Mouse (Mus musculus) fibroblast of lung, adult 2 months (primary cell): Measurements from ENCODE around the gene Ankrd13b.

Source experiments
- DNase-seq: peaks from one replicate; pipeline ENCODE4 v3.0.0-alpha.2; 2011; ENCODE audit warnings: low read depth

The Ankrd13b gene

DNA sequence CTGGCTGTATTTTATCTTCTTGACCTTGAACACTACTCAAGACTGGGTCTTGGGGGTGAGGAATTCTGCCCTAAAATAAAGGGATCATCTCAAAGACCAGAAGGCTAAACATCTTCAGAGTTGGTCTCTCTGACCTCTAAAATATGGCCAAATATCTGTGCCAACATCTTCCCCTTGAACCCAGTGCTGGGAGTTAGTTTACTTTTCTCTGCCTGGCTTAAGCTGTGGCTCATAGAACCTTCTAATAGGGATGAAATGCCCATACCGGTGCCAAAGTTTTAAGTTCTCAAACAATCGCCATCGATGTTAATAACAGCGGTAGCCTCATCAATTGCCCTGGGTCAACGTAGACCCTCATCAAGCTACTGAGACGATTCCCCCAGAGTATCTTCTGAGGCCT lies 27.6 kb downstream of the Ankrd13b start:
- DNase-seq = no peak

DNA sequence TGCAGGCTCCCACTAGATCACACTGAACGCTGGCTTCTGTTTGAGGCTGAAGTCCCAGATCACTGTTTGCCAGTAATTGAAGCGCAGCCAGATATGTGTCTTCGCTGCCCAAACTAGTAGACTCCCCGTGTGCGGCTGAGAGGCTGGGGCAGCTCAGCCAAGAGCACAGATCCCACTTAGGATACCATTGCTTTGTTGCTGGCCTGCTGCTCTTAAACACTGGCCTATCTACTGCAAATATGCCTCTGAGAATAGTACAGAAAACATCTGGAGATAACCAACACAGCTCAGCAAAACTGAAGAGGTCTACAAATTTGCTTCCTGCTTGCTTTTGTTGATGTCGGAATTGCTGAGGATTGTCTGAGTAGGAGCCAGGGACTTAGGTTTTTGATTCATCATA lies 32.6 kb downstream of the Ankrd13b start:
- DNase-seq = no peak

DNA sequence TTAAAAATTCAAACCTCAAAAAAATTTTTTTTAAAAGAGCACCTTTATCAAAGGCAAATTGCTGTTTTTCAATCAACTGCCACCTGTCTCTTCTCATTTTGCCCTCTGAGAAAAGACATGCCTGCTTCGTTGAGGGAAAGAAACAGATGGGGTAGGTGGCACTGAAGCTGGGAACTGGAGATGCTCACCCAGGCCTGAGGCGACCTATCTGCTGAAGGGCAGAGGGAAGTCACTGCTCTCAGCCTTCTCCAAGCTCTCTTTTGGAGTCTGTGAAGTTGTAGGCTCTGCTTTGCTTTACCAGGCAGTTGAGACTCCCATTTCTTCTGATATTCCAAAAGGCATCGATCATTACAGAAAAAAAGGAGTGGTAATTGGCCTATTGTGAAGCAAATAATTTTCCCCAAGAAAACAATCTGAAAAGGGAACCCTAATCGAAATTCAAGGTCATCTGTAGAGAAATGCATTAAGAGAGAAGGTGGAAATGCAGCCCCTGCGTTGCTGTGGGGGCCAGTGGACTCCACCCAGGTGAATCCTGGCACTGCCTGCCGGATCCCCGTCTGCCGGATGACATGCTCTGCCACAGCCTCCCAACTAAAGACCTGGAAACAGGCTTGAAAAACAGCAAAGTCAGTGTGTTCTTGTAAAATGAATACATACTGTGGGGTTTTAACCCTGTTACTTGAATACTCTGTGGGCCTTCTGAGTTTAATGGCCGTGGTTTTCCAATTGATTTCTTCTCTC lies 33.5 kb downstream of the Ankrd13b start:
- no peak for DNase-seq

DNA sequence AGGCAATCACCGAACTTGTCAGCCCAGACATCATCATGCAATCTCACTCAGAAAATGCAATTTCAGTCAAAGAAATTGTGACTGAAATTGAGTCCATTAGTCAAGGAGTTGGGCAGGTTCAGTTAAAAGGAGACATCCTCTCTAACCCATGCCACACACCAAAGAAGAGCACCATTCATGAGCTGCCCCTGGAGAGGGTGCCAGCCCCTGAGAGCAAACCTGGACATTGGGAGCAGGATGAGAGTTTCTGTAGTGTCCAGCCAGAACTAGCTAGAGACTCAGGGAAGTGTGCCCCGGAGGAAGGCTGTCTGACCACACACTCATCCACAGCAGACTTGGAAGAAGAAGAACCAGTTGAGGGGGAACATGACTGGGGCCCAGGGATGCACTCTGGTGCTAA lies 36.1 kb downstream of the Ankrd13b start:
- no peak for DNase-seq

DNA sequence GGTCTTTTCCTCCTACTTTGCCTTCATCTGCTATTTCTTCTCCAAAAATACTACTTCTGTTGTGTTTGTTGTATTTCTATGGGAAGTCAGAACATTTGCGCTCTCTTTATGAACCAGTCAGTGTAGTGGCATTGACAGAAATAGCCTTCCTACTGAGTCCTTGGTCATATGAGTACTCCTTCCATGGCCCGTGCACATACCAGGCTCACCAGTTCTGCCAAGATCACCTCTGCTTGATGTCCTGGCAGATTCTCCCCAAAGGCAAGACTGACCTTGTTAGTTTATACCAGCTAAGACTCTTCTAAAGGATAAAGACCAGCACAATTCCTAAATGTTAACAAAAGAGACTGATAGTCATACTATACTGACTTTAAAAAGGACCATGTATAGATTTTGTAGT lies 37.8 kb downstream of the Ankrd13b start:
- DNase-seq = no peak

DNA sequence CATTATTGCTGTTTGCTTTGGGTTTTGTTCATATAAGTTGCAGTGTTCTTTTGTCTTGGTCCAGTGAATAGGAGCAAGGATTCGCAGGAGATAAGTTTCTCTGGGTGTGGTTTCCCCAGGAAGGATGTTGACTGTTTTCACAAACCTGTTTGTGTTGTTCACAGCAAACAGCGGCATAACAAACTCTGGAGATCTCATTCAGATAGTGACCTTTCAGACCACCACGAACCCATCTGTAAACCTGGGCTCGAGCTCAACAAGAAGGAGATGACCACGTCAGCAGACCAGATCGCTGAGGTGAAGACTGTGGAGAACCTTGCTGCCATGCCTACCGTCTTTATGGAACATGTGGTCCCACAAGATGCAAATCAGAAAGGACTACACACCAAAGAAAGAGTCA lies 40.3 kb downstream of the Ankrd13b start:
- no peak for DNase-seq

DNA sequence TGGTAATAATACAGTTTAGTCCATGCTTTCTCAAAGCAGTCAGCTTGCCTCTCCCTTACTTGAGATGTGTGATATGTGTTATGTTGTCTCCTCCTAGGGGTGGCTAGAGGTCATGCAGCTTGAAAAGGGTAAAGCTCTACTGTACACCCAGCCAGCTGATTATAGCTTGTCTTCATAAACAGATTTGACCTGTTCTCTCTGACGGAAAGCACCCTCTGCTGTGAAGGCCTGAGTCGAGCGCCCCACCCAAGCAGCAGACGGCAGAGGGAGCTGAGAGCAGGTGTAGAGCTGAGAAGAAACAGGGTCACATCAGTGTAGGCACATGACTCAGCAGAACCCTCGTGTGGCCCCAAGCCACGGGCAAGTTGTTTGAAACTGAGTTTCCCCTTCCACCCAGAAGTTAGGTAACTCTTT lies 42.8 kb downstream of the Ankrd13b start:
- peak; percentile 73 for DNase-seq

DNA sequence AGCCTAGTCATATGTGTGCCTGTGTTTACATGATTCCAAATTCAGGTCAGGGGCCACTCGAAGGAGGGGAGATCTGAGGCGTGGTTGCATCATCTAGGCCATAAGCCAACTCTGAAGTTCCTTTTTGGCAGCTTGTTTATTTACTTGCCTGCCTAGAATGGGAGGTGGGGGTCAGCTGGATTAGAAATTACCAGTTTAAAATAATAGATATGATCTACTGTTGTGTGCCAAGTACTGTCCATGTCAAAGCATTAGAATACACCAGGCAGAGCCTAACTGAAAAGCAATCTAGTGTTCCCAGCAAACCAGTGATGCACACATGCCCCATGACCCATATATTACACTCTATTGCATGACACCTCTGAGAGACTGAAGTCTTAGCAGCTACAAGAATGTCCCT lies 44.5 kb downstream of the Ankrd13b start:
- DNase-seq = no peak

DNA sequence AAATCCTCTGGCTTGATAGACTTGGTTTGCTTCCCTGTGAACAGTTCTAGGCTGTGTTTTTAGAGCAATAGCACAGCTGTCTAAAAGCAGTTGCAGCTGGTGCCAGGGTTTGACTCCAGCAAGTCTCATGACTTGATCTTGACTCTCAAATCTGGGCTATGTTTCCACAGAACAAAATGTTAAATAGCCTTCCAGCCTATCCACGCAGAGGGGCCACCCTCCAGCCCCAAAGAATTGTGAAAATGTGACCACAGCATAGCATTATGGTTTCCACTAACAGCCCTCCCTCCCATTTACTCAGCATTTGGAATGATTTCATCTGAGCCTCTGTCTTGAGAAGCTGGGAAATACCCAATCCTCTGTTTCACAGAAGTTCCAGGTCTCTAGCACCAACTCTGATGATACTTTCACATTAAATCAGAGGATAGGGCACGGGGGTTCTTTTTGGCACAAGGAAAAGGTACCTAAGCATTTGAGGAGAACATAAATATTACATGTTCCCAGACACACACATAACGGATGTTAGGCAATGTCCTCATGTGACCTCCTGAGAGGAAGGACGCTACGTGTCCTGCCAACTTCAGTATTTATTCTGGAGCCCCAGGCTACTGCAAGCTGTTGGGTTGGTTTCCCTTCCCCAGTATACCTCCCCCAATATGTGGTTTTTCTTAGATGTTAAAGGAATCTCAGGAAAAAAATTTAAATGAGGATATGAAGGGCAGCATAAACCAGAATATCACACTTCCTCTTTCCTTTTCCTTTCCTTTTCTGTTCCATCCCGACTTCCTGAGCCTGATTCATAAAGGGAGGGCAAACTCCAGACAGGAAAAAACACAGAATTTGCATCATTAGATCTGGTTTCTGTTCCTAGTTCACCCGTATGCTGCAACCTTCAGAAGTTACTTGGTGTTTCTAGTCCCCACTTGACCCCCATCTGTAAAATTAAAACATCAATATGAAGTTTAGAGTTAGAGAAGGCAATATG lies 47.0 kb downstream of the Ankrd13b start:
- peak; percentile 99 for DNase-seq

DNA sequence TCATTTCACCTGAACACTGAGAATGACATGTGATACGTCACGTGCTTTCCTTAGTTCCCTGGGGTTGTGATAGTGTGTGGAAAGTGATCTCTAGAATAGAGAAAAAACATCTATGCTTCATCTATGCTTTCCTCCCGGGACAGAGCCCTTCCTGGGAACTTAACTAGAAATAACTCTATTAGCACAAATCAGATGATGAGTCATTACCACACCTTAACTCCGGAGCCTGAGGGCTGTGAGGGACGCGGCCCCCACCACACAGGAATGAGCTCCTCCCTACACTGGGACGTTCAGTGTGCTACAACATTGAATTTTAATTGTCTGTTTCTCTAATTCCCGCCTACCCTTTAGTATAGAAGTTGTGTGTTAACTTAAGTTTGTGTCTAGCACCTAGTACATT lies 48.5 kb downstream of the Ankrd13b start:
- no peak for DNase-seq

DNA sequence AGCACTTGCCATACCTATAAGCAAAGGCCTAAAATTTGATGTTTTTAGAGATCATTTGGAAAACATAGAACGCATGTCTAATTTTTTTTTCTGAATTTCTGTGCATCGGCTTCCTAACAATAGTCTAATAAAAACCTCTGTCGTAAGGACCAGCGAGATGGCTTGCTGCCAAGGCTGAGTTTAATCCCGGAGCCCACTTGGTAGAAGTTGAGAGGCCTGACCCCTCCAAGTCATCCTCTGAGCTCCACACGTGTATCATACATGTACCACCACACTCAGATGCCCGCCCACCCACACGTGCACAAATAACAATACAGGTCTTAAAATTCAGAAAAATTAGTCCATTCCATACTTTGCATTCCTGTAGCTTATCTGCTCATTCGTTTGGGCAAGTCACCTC lies 49.4 kb downstream of the Ankrd13b start:
- DNase-seq = no peak

DNA sequence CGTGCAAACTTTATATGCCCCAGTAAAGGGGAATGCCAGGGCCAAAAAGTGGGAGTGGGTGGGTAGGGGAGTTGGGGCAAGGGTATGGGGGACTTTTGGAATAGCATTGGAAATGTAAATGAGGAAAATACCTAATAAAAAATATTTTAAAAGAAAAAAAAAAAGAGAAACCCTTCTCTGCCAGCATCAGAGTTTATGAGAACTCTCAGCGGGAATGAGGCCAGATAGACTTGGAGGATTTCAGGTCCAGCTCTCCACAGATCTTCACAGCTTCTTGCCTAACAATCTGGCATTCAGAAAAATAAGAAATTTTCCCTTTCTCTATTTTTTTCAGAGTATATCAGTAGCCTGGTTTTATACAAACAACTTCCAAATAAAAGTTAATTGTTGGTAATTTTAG lies 52.5 kb downstream of the Ankrd13b start:
- DNase-seq = no peak

DNA sequence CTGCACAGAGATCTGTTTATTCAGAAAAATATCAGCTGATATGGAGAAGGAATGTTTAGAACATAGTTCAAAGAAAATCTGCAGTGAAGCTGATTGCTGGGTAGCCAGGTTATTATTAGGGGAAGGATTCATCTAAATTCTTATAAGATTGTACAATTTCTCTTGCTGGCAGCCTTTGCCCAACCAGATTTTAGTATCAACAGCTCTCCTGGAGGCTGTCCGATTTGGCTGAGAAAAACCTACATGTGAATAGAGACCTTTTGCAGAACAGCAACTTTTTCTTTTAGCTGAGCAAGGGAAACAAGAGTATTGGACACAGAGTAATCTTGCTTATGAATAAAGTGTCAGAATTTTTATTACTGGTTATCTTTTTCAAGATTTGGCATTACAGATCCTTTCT lies 61.0 kb downstream of the Ankrd13b start:
- no peak for DNase-seq

DNA sequence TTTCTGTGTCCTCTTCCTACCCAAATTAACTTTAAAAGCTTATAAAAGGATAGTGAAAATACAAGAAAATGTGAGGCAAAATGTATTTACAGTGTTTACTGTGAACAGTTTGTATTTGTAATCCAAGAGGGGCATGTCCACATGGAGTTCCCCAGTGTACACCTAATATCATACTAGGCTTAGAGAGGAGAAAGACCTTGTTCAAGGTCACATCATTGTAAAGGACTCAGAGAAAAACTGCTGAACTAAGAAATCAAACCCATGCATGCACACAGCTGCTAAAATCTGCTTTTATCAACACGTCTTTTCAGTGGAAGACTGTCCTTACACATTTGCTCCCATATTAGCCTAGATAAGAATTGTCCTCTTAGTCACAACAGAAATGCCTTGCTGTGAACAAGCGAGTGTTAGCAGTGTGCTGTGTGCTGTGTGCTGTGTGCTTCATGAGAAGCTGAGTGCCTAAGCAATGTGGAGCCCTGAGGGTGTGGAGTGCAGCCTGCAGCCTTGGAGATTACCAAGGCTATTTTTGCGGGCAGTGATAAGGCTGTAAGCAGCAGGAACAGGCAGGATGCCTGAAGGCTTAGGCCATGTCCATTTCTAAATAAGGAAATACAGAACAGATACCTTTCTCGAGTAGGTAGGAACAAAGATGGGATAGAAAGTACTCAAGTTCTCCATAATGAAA lies 66.2 kb downstream of the Ankrd13b start:
- DNase-seq = no peak
